Mouse (Mus musculus): ENCODE data around the gene Nusap1. TPM values are rescaled to one million over a fixed set of nuclear protein-coding genes. Genes with fewer than 3 reads are reported as not detected.

The Nusap1 gene
- total and polyA plus RNA-seq, 3 experiments: 29.0 to 92.7 (median 41.1) TPM

DNA sequence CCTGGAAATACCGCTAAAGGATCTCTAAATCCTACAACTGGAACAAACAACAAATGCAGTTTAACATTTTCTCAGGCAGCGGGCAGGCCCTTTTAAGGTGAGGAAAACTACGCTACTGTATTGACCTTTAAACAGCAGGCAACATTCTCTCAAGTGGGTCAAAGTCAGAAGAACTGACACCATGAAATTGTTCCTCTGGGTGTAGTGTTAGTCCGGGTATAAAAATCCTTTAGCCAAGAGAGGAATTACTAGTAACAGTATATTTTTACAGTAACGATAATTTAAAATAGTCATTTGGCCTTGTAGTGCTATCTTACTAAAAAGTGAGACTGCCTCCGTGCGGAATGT is 24.4 kb upstream of the Nusap1 start:
- H3K4me3 ChIP-seq (replicated peaks in 1 of 3; ENCODE audit: low read depth in 2 of 3, low read length in 2 of 3, poor library complexity in 1 of 3): peak overlapping the region in 2 of 3 experiments; percentile 73 to 94
- dilution Hi-C loops (cut with MboI; ENCODE audit: extremely low pct_ligation_motif_present, extremely low pct_unique_long_range_greater_than_20kb, low sequenced_read_pairs): no loop called here

DNA sequence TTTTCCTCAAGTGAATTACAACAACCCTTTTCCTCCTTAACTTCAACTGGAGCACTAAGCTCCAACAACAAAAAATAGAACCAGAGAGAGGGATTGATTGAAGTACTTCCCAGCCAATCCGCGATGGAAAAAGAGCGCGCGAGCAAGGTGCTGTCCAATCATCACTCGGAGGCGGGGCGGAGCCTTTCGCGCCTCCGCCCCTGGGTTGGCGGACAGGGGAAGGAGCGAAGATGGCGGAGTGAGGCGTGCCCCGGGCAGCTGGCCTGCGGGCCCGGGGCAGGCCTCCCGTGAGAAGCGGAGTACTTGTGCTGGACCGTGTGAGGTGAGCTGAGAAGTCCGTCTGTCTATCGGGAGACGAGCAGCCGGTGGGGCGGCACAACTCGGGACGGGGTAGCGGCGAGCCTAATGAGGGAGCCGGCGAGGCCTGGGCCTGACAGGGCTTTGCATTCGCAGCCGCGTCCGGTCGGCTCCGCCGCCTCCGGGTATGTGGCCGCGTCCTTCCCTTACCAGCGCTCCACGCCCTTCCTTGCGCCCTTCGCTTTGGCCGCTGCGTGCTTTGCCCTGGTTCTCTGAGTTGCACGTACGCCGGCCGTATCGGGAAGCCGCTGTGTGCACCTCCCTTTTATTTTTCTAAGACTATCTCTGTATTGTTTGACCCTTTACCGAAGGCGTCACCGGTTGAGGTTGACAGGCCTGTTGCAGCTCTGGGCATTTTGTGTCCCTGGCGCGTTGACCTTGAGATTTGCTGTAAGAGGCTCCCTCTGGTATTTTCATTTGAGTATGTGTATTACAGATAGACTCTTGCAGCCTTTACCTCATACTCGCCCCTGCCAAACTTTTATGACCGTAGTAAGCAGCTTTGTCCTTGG is 23.8 kb upstream of the Nusap1 start:
- Histone ChIP-seq H3K4me2 (ENCODE audit: insufficient read depth, low read depth, poor library complexity, severe bottlenecking) (peak overlapping the region; percentile 25; the same call in 1 of the 2 replicates), H3K27me3 (replicated peaks) (no peaks in the 10 kb centered on the region), H3K79me2 (replicated peaks; ENCODE audit: control insufficient read depth, extremely low read depth, insufficient read depth, poor library complexity, severe bottlenecking) (peaks cover 37% of the 10 kb centered on the region), H3K9me3 (replicated peaks; ENCODE audit: low read length) (no peaks in the 10 kb centered on the region), H3K4me3 (replicated peaks in 1 of 3; ENCODE audit: low read depth in 2 of 3, low read length in 2 of 3, poor library complexity in 1 of 3) (peak overlapping the region; percentile 73 to 94 (median 87)), H3K9ac (ENCODE audit: insufficient read depth, low read depth) (peak overlapping the region; percentile 88), H3K4me1 (ENCODE audit: control insufficient read depth in 1 of 2, insufficient read depth in 2 of 2) (peaks cover 7 to 28% of the 10 kb centered on the region in 2 experiments; a peak in 3 of 4 replicates), H3K36me3 (replicated peaks in 1 of 2; ENCODE audit: control insufficient read depth in 1 of 2, insufficient read depth in 1 of 2, low read length in 1 of 2) (peaks cover 18 to 28% of the 10 kb centered on the region in 2 experiments), H3K27ac (ENCODE audit: insufficient read depth, low read depth) (peak overlapping the region; percentile 48)
- dilution Hi-C loops (cut with MboI; ENCODE audit: extremely low pct_ligation_motif_present, extremely low pct_unique_long_range_greater_than_20kb, low sequenced_read_pairs): no loop called here
- peak; percentile 95 for DNase-seq (ENCODE audit: extremely low read depth)
- TF ChIP-seq CHD2 (IDR thresholded peaks at IDR 0.05; ENCODE audit: low read length) (peak; percentile 93), BHLHE40 (IDR thresholded peaks at IDR 0.05; ENCODE audit: low read depth, low read length) (no peak), NELFE (IDR thresholded peaks at IDR 0.05; ENCODE audit: low read depth, low read length) (peak; percentile 39; the same call in 1 of the 2 replicates), RAD21 (IDR thresholded peaks at IDR 0.05; ENCODE audit: low read depth, low read length) (no peak), MAFK (IDR thresholded peaks at IDR 0.05; ENCODE audit: insufficient replicate concordance, low read length) (no peak), MAZ (IDR thresholded peaks at IDR 0.05; ENCODE audit: low read depth, low read length) (no peak), POLR2A (IDR thresholded peaks at IDR 0.05; ENCODE audit: low read depth, low read length) (peak; percentile 84), MYC (IDR thresholded peaks at IDR 0.05; ENCODE audit: low read depth, low read length) (no peak), E2F4 (IDR thresholded peaks at IDR 0.05; ENCODE audit: insufficient replicate concordance, low read depth, low read length) (peak; percentile 96), IRF4 (IDR thresholded peaks at IDR 0.05; ENCODE audit: low read depth, low read length) (no peak; the same call in 1 of the 2 replicates), TBP (conservative IDR thresholded peaks at IDR 0.05; ENCODE audit: low read depth, low read length) (peak; percentile 78), HCFC1 (IDR thresholded peaks at IDR 0.05; ENCODE audit: low read depth, low read length) (no peak), JUN (IDR thresholded peaks at IDR 0.05; ENCODE audit: insufficient read depth, low read depth, low read length) (no peak), CHD1 (IDR thresholded peaks at IDR 0.05; ENCODE audit: low read depth, low read length) (peak; percentile 88; the same call in 1 of the 2 replicates), CTCF (conservative IDR thresholded peaks at IDR 0.05 in 1 of 2, IDR thresholded peaks at IDR 0.05 in 1 of 2; ENCODE audit: low read depth in 2 of 2, low read length in 2 of 2) (no peak), GABPA (IDR thresholded peaks at IDR 0.05; ENCODE audit: insufficient replicate concordance, low read depth, low read length) (no peak), ZC3H11A (IDR thresholded peaks at IDR 0.05; ENCODE audit: low read depth, low read length) (no peak), MXI1 (IDR thresholded peaks at IDR 0.05; ENCODE audit: low read depth, low read length) (no peak; the same call in 1 of the 2 replicates), NRF1 (IDR thresholded peaks at IDR 0.05; ENCODE audit: low read depth, low read length) (peak; percentile 21; the same call in 1 of the 2 replicates), MEF2A (IDR thresholded peaks at IDR 0.05; ENCODE audit: borderline replicate concordance, low read depth, low read length) (no peak), SIN3A (IDR thresholded peaks at IDR 0.05; ENCODE audit: low read length) (peak; percentile 67), ZNF384 (IDR thresholded peaks at IDR 0.05; ENCODE audit: low read depth, low read length) (peak; percentile 63), TCF12 (IDR thresholded peaks at IDR 0.05; ENCODE audit: low read depth, low read length) (peak; percentile 85), ELF1 (IDR thresholded peaks at IDR 0.05; ENCODE audit: low read depth, low read length) (0 out of 2 replicates have a peak, but pooled peaks have one; percentile 7), USF1 (IDR thresholded peaks at IDR 0.05; ENCODE audit: low read depth, low read length) (no peak), UBTF (IDR thresholded peaks at IDR 0.05; ENCODE audit: low read depth, low read length) (peak; percentile 96)
- in situ Hi-C loops (cut with MboI; ENCODE audit: low pct_ligation_motif_present, low pct_unique_long_range_greater_than_20kb, low sequenced_read_pairs): no loop called here

More for the DNA sequence above, 24.4 kb upstream of the Nusap1 start:
- Histone ChIP-seq H3K9ac (ENCODE audit: insufficient read depth, low read depth) (peak overlapping the region; percentile 52; the same call in 1 of the 2 replicates), H3K4me1 (ENCODE audit: control insufficient read depth in 1 of 2, insufficient read depth in 2 of 2) (peaks cover 7 to 27% of the 10 kb centered on the region in 2 experiments; a peak in 3 of 4 replicates), H3K4me2 (ENCODE audit: insufficient read depth, low read depth, poor library complexity, severe bottlenecking) (0 out of 2 replicates have a peak overlapping the region, but pooled peaks have one; percentile 25), H3K79me2 (replicated peaks; ENCODE audit: control insufficient read depth, extremely low read depth, insufficient read depth, poor library complexity, severe bottlenecking) (peaks cover 37% of the 10 kb centered on the region), H3K36me3 (replicated peaks in 1 of 2; ENCODE audit: control insufficient read depth in 1 of 2, insufficient read depth in 1 of 2, low read length in 1 of 2) (peaks cover 14 to 23% of the 10 kb centered on the region in 2 experiments), H3K27ac (ENCODE audit: insufficient read depth, low read depth) (no peak overlapping the region), H3K9me3 (replicated peaks; ENCODE audit: low read length) (no peaks in the 10 kb centered on the region), H3K27me3 (replicated peaks) (no peaks in the 10 kb centered on the region)
- DNase-seq (ENCODE audit: extremely low read depth): no peak
- in situ Hi-C loops (cut with MboI; ENCODE audit: low pct_ligation_motif_present, low pct_unique_long_range_greater_than_20kb, low sequenced_read_pairs): no loop called here
- TF ChIP-seq CTCF (conservative IDR thresholded peaks at IDR 0.05 in 1 of 2, IDR thresholded peaks at IDR 0.05 in 1 of 2; ENCODE audit: low read depth in 2 of 2, low read length in 2 of 2): no peak
- no peak for TF ChIP-seq ZNF384 (IDR thresholded peaks at IDR 0.05; ENCODE audit: low read depth, low read length)
- no peak for TF ChIP-seq ELF1 (IDR thresholded peaks at IDR 0.05; ENCODE audit: low read depth, low read length)
- no peak for TF ChIP-seq ETS1 (conservative IDR thresholded peaks at IDR 0.05; ENCODE audit: low read depth, low read length)
- TF ChIP-seq UBTF (IDR thresholded peaks at IDR 0.05; ENCODE audit: low read depth, low read length): no peak
- TF ChIP-seq GABPA (IDR thresholded peaks at IDR 0.05; ENCODE audit: insufficient replicate concordance, low read depth, low read length): no peak
- no peak for TF ChIP-seq NRF1 (IDR thresholded peaks at IDR 0.05; ENCODE audit: low read depth, low read length)
- no peak for TF ChIP-seq JUND (conservative IDR thresholded peaks at IDR 0.05; ENCODE audit: low read depth, low read length)
- TF ChIP-seq CHD1 (IDR thresholded peaks at IDR 0.05; ENCODE audit: low read depth, low read length): no peak; the same call in 1 of the 2 replicates
